Mouse (Mus musculus): ENCODE results near the gene 1700067K01Rik.

The 1700067K01Rik gene

GRCm38 (mm10) chr8:84024171-84024570 is 22.9 kb downstream of the 1700067K01Rik start:
- H3K27me3 ChIP-seq (ENCODE audit: insufficient read depth, low read length): peaks cover 8% of the 10 kb centered on the region; the same call in 1 of the 2 replicates
- H3K4me3 ChIP-seq (replicated peaks; ENCODE audit: low read length): no peak overlapping the region
- peaks cover 94% of the 10 kb centered on the region for H3K4me1 ChIP-seq (replicated peaks; ENCODE audit: low read depth, low read length)
- no peaks in the 10 kb centered on the region for H3K9me3 ChIP-seq (ENCODE audit: low read length)
- H3K36me3 ChIP-seq (ENCODE audit: insufficient read depth, low read length): peaks cover 13% of the 10 kb centered on the region
- peak; percentile 92 for TF ChIP-seq CTCF (conservative IDR thresholded peaks at IDR 0.05; ENCODE audit: low read length)
- no peak for TF ChIP-seq NANOG (IDR thresholded peaks at IDR 0.05; ENCODE audit: borderline replicate concordance, low read length)
- no peak for TF ChIP-seq POU5F1 (IDR thresholded peaks at IDR 0.05; ENCODE audit: borderline replicate concordance, low read length)

DNA sequence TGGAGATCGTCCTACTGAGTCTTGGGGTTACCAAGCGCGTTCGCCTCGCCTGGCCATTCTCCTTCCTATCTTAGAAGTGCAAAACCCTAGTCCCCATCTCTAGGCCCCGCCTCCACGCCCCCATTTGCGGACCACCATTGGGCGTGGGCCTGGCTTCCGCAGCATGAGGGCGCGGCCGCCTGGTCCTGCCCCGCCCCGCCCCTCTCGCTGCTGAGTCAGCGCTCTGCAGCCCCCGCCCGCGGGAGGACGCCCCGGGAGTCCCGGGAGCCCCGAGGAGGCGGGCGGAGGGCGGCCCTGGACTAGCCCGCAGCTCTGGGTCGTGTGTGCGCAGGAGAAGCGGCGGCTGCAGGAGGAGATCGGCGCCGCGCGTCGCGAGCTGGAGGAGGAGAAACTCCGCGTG is 24.6 kb downstream of the 1700067K01Rik start:
- Histone ChIP-seq H3K27me3 (ENCODE audit: insufficient read depth, low read length) (peaks cover under 1% of the 10 kb centered on the region; the same call in 1 of the 2 replicates), H3K36me3 (ENCODE audit: insufficient read depth, low read length) (peaks cover 28% of the 10 kb centered on the region), H3K9me3 (ENCODE audit: low read length) (no peaks in the 10 kb centered on the region), H3K4me1 (replicated peaks; ENCODE audit: low read depth, low read length) (peaks cover 91% of the 10 kb centered on the region), H3K4me3 (replicated peaks; ENCODE audit: low read length) (peak overlapping the region; percentile 83)
- TF ChIP-seq NANOG (IDR thresholded peaks at IDR 0.05; ENCODE audit: borderline replicate concordance, low read length): no peak
- TF ChIP-seq CTCF (conservative IDR thresholded peaks at IDR 0.05; ENCODE audit: low read length): no peak
- no peak for TF ChIP-seq POU5F1 (IDR thresholded peaks at IDR 0.05; ENCODE audit: borderline replicate concordance, low read length)

- Histone ChIP-seq H3K9me3 (ENCODE audit: low read length) (no peaks in the 10 kb centered on the region), H3K4me3 (replicated peaks; ENCODE audit: low read length) (no peak overlapping the region), H3K4me1 (replicated peaks; ENCODE audit: low read depth, low read length) (peaks cover 81% of the 10 kb centered on the region), H3K36me3 (ENCODE audit: insufficient read depth, low read length) (peaks cover 41% of the 10 kb centered on the region), H3K27me3 (ENCODE audit: insufficient read depth, low read length) (no peaks in the 10 kb centered on the region; the same call in 1 of the 2 replicates)
- TF ChIP-seq POU5F1 (IDR thresholded peaks at IDR 0.05; ENCODE audit: borderline replicate concordance, low read length) (no peak), NANOG (IDR thresholded peaks at IDR 0.05; ENCODE audit: borderline replicate concordance, low read length) (no peak), CTCF (conservative IDR thresholded peaks at IDR 0.05; ENCODE audit: low read length) (no peak)
Observed at GRCm38 (mm10) chr8:84027449-84027848, 26.1 kb downstream of the 1700067K01Rik start.

DNA sequence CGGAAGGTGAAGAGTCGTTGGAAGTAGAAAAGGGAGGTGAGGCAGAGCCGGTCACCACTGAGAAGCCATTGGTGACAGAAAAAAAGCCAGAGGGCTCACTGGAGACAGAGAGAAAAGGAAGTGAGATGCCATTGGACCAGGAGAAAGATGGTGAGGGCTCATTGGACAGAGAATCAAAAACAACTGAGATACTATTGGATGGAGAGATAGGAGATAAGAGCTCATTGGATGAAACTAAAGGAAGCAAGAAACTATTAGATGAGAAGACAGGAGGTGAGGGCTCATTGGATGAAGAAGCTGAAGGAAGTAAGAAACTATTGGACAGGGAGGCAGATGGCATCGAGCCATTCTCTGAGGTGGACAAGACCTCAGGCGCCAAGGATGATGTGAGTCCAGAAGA is 28.0 kb downstream of the 1700067K01Rik start:
- Histone ChIP-seq H3K9me3 (ENCODE audit: low read length) (no peaks in the 10 kb centered on the region), H3K36me3 (ENCODE audit: insufficient read depth, low read length) (peaks cover 45% of the 10 kb centered on the region), H3K4me1 (replicated peaks; ENCODE audit: low read depth, low read length) (peaks cover 67% of the 10 kb centered on the region), H3K27me3 (ENCODE audit: insufficient read depth, low read length) (no peaks in the 10 kb centered on the region; the same call in 1 of the 2 replicates), H3K4me3 (replicated peaks; ENCODE audit: low read length) (peak overlapping the region; percentile 35; the same call in 1 of the 2 replicates)
- no peak for TF ChIP-seq POU5F1 (IDR thresholded peaks at IDR 0.05; ENCODE audit: borderline replicate concordance, low read length)
- TF ChIP-seq CTCF (conservative IDR thresholded peaks at IDR 0.05; ENCODE audit: low read length): no peak
- no peak for TF ChIP-seq NANOG (IDR thresholded peaks at IDR 0.05; ENCODE audit: borderline replicate concordance, low read length)

- TF ChIP-seq POU5F1 (IDR thresholded peaks at IDR 0.05; ENCODE audit: borderline replicate concordance, low read length): no peak
- TF ChIP-seq NANOG (IDR thresholded peaks at IDR 0.05; ENCODE audit: borderline replicate concordance, low read length): no peak
- TF ChIP-seq CTCF (conservative IDR thresholded peaks at IDR 0.05; ENCODE audit: low read length): no peak
- Histone ChIP-seq H3K4me1 (replicated peaks; ENCODE audit: low read depth, low read length) (peaks cover 36% of the 10 kb centered on the region), H3K27me3 (ENCODE audit: insufficient read depth, low read length) (peaks cover 9% of the 10 kb centered on the region; the same call in 1 of the 2 replicates), H3K36me3 (ENCODE audit: insufficient read depth, low read length) (peaks cover 44% of the 10 kb centered on the region), H3K4me3 (replicated peaks; ENCODE audit: low read length) (no peak overlapping the region), H3K9me3 (ENCODE audit: low read length) (no peaks in the 10 kb centered on the region)
Observed at GRCm38 (mm10) chr8:84032777-84033176, 31.5 kb downstream of the 1700067K01Rik start.

GRCm38 (mm10) chr8:84038015-84038414 is 36.7 kb downstream of the 1700067K01Rik start:
- Histone ChIP-seq H3K4me3 (replicated peaks; ENCODE audit: low read length) (no peak overlapping the region), H3K4me1 (replicated peaks; ENCODE audit: low read depth, low read length) (peaks cover 36% of the 10 kb centered on the region), H3K9me3 (ENCODE audit: low read length) (no peaks in the 10 kb centered on the region), H3K36me3 (ENCODE audit: insufficient read depth, low read length) (no peaks in the 10 kb centered on the region), H3K27me3 (ENCODE audit: insufficient read depth, low read length) (peaks cover 43% of the 10 kb centered on the region)
- TF ChIP-seq POU5F1 (IDR thresholded peaks at IDR 0.05; ENCODE audit: borderline replicate concordance, low read length) (no peak), CTCF (conservative IDR thresholded peaks at IDR 0.05; ENCODE audit: low read length) (no peak), NANOG (IDR thresholded peaks at IDR 0.05; ENCODE audit: borderline replicate concordance, low read length) (no peak)

DNA sequence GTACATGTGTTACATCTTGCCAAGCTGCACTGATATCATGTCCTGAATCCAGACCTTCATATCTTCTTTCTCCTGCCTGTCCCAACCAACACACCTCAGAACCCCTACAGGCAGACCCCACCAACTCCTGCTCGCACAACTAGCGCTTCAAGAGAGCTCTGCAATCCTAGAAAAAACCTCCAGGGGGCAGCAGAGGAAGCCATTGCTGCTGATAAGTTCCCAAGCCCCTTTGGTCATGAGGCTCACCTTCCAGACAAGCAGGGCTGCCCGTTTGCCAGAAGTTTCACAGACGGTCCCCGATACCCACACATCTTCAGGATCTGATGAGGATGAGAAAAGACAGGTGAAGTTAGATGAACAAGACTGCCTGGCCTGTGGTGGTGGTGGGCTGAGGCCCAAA is 37.7 kb downstream of the 1700067K01Rik start:
- no peaks in the 10 kb centered on the region for H3K9me3 ChIP-seq (ENCODE audit: low read length)
- peak overlapping the region; percentile 13; the same call in 1 of the 2 replicates for H3K4me3 ChIP-seq (replicated peaks; ENCODE audit: low read length)
- H3K36me3 ChIP-seq (ENCODE audit: insufficient read depth, low read length): no peaks in the 10 kb centered on the region
- peak; percentile 95 for TF ChIP-seq CTCF (conservative IDR thresholded peaks at IDR 0.05; ENCODE audit: low read length)
- TF ChIP-seq NANOG (IDR thresholded peaks at IDR 0.05; ENCODE audit: borderline replicate concordance, low read length): no peak
- H3K27me3 ChIP-seq (ENCODE audit: insufficient read depth, low read length): peaks cover 53% of the 10 kb centered on the region
- H3K4me1 ChIP-seq (replicated peaks; ENCODE audit: low read depth, low read length): peaks cover 44% of the 10 kb centered on the region

DNA sequence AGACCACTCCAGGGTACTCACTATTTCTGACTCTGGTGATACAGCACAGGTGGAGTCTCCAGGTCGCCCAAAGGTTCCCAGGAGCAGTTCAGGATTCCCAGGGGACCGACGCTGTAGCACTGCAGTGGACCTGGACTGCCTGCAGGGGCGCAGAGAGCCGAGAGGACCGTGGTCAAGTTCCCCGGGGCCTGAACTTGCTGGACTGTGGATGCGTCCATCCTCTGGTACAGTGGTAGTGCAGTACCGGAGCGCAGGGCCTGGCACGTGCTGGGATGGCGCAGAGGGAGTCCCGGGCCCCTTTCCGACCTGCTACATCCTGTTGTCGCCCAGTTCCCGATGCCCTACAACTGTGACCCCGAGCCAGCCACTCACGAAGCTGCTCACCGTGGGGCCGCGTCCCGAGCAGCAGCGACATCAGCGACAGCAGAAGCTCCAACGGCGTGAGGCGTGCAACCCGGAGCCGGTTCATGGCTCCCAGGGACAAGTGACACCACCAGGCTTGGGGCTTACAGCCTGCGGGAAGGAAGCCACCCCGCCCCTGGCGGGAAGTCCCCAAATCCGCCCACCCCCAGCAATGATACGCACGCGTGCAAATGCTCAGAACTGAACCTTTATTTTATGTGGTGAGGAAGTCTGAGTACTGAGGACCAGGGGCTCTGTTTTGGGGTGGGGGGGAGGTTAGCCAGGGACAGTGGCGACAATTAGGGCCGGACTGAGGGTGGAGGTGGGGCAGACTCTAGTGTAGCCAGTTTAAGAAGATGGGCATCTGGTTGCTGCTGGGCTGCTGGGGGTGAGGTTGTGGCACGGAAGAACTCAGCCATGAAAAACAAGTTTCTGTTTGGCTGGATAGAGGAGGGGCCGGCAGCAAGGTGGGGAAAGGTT is 41.0 kb downstream of the 1700067K01Rik start, which contains the start of gene Il27ra:
TSS of gene Il27ra (minus strand) at position 524 of the 882 bp plus-strand sequence.
- peaks cover 52% of the 10 kb centered on the region for H3K4me1 ChIP-seq (replicated peaks; ENCODE audit: low read depth, low read length)
- no peaks in the 10 kb centered on the region for H3K9me3 ChIP-seq (ENCODE audit: low read length)
- TF ChIP-seq POU5F1 (IDR thresholded peaks at IDR 0.05; ENCODE audit: borderline replicate concordance, low read length) (no peak), NANOG (IDR thresholded peaks at IDR 0.05; ENCODE audit: borderline replicate concordance, low read length) (no peak), CTCF (conservative IDR thresholded peaks at IDR 0.05; ENCODE audit: low read length) (peak; percentile 51)
- H3K4me3 ChIP-seq (replicated peaks; ENCODE audit: low read length): peak within 1 kb of the TSS; percentile 76
- H3K27me3 ChIP-seq (ENCODE audit: insufficient read depth, low read length): peaks cover 62% of the 10 kb centered on the region
- no peaks in the 10 kb centered on the region for H3K36me3 ChIP-seq (ENCODE audit: insufficient read depth, low read length)
